9 mouse cellular contexts compared by ENCODE assay signal in genomic region chr3:108781238-108781883, GRCm38 (mm10). TPM values are rescaled to one million over a fixed set of nuclear protein-coding genes. Genes with fewer than 3 reads are reported as not detected.
DNase-seq lines count a peak whose midpoint lies in the region; ATAC-seq and TF ChIP-seq lines count a peak whose summit lies in the region.
"Had no signal": no experiment of that assay in that cellular context is flagged by ENCODE, and none has a peak within 500 bp of the region (broad histone marks: within the 10 kb centered on the region; RNA-seq: fewer than 3 reads in every experiment).

No protein-coding gene starts in this region.

- DNase-seq in kidney, postnatal 0 days (ENCODE audit: low spot score), result peak; percentile 70
- no peak for DNase-seq in kidney, postnatal 10 days
- DNase-seq in adrenal gland, postnatal 10 days, result peak; percentile 58
- DNase-seq in left cerebral cortex, postnatal 36 days (ENCODE audit: low spot score in 2 of 2), result peak; percentile 32 to 53
- DNase-seq in right cerebral cortex, postnatal 36 days (ENCODE audit: low spot score in 2 of 2), result peak; percentile 33 to 49
- no peak for DNase-seq in thymus, adult 18-20 months

- no peaks in the 10 kb centered on the region for H3K27me3 ChIP-seq in kidney, postnatal 0 days (ENCODE audit: insufficient read depth, low read length)
- no peaks in the 10 kb centered on the region; the same call in 1 of the 2 replicates for H3K27me3 ChIP-seq in heart, embryonic 13.5 days (replicated peaks)
- H3K27me3 ChIP-seq in kidney, embryonic 14.5 days (ENCODE audit: control insufficient read depth, insufficient read depth, low read length), result no peaks in the 10 kb centered on the region

- H3K4me1 ChIP-seq in kidney, postnatal 0 days (replicated peaks; ENCODE audit: insufficient read depth, low read length), result no peaks in the 10 kb centered on the region
- peaks cover 8% of the 10 kb centered on the region for H3K4me1 ChIP-seq in heart, embryonic 13.5 days
- H3K4me1 ChIP-seq in kidney, embryonic 14.5 days (ENCODE audit: control insufficient read depth, insufficient read depth, low read length), result no peaks in the 10 kb centered on the region
- H3K4me1 ChIP-seq: liver, embryonic 15.5 days had no signal

- no peak overlapping the region for H3K4me2 ChIP-seq in kidney, postnatal 0 days (ENCODE audit: low read length)
- no peak overlapping the region for H3K4me2 ChIP-seq in heart, embryonic 13.5 days
- H3K4me2 ChIP-seq in kidney, embryonic 14.5 days (replicated peaks; ENCODE audit: low read depth, low read length), result no peak overlapping the region
- H3K4me2 ChIP-seq: liver, embryonic 15.5 days had no signal

- H3K27ac ChIP-seq in kidney, postnatal 0 days, result peak overlapping the region; percentile 15; the same call in 1 of the 2 replicates
- H3K27ac ChIP-seq in heart, embryonic 13.5 days (replicated peaks), result peak overlapping the region; percentile 60
- no peak overlapping the region for H3K27ac ChIP-seq in kidney, embryonic 14.5 days (ENCODE audit: low read depth, low read length)
- H3K27ac ChIP-seq: liver, embryonic 15.5 days had no signal

- intact Hi-C loops in left cerebral cortex, postnatal 36 days (cut with DNase I), result no loop called here

- WGBS in kidney, postnatal 0 days, result 65% methylated on average over 10 of the region's 10 CpGs
- WGBS in heart, embryonic 13.5 days, result 53% methylated on average over 10 of the region's 10 CpGs
- WGBS in kidney, embryonic 14.5 days, result 84% methylated on average over 10 of the region's 10 CpGs

- no peak overlapping the region for H3K4me3 ChIP-seq in kidney, postnatal 0 days (replicated peaks; ENCODE audit: low read depth, low read length)
- H3K4me3 ChIP-seq in heart, embryonic 13.5 days, result no peak overlapping the region
- H3K4me3 ChIP-seq in kidney, embryonic 14.5 days (ENCODE audit: low read length), result no peak overlapping the region
- H3K4me3 ChIP-seq: liver, embryonic 15.5 days had no signal

- no peaks in the 10 kb centered on the region for H3K36me3 ChIP-seq in kidney, postnatal 0 days (ENCODE audit: insufficient read depth, low read length)
- no peaks in the 10 kb centered on the region for H3K36me3 ChIP-seq in heart, embryonic 13.5 days
- H3K36me3 ChIP-seq in kidney, embryonic 14.5 days (ENCODE audit: control insufficient read depth, insufficient read depth, low read length), result no peaks in the 10 kb centered on the region
- H3K36me3 ChIP-seq: liver, embryonic 15.5 days had no signal

- H3K9me3 ChIP-seq in kidney, postnatal 0 days (replicated peaks; ENCODE audit: low read length), result no peaks in the 10 kb centered on the region; the same call in 1 of the 2 replicates
- H3K9me3 ChIP-seq in heart, embryonic 13.5 days, result peaks cover 17% of the 10 kb centered on the region
- no peaks in the 10 kb centered on the region for H3K9me3 ChIP-seq in kidney, embryonic 14.5 days (ENCODE audit: control insufficient read depth, low read length)
- H3K9me3 ChIP-seq: liver, embryonic 15.5 days had no signal

- TF ChIP-seq CTCF in kidney, postnatal 0 days (IDR thresholded peaks at IDR 0.05; ENCODE audit: low read depth), result no peak

- ATAC-seq in kidney, postnatal 0 days (replicated peaks; ENCODE audit: low FRiP score, low read depth), result no peak; the same call in 1 of the 2 replicates
- 0 out of 2 replicates have a peak, but pooled peaks have one; percentile 23 for ATAC-seq in heart, embryonic 13.5 days (ENCODE audit: extremely low read depth, insufficient number of reproducible peaks, low FRiP score, low TSS enrichment)
- ATAC-seq in kidney, embryonic 14.5 days (ENCODE audit: low FRiP score, low TSS enrichment), result no peak

- no peak overlapping the region for H3K9ac ChIP-seq in kidney, postnatal 0 days (ENCODE audit: low read depth, low read length)
- H3K9ac ChIP-seq in heart, embryonic 13.5 days, result no peak overlapping the region
- H3K9ac ChIP-seq in kidney, embryonic 14.5 days (ENCODE audit: low read depth, low read length), result no peak overlapping the region
- H3K9ac ChIP-seq: liver, embryonic 15.5 days had no signal

RNA-seq across cellular contexts. Expression of gene Aknad1, which starts 41.9 kb away (rescaled TPM):
- polyA plus RNA-seq in kidney, postnatal 0 days (2015; fragmentation: Nextera tagmentation; extraction: Ambion mirVana), result not detected in 2 replicates
- under 1 TPM; 0.09 to 0.12 TPM for total RNA-seq in adrenal gland, postnatal 10 days (2021)
- 0.07 TPM in 1 of 2 replicates, not detected in the other for polyA plus RNA-seq in heart, embryonic 13.5 days (2015; fragmentation: Nextera tagmentation; extraction: Ambion mirVana)
- total RNA-seq in left cerebral cortex, postnatal 36 days (2021), result not detected
- polyA plus RNA-seq in kidney, embryonic 14.5 days (2014; fragmentation: Nextera tagmentation; extraction: Ambion mirVana), result 0.14 TPM in 1 of 2 replicates, not detected in the other

RNA-seq across cellular contexts. Expression of gene Stxbp3, which starts 59.0 kb away (rescaled TPM):
- 35.5 and 37.6 TPM in 2 replicates for polyA plus RNA-seq in kidney, postnatal 0 days (2015; fragmentation: Nextera tagmentation; extraction: Ambion mirVana)
- 10 to 100 TPM; 40.2 to 46.6 TPM for total RNA-seq in adrenal gland, postnatal 10 days (2021)
- polyA plus RNA-seq in heart, embryonic 13.5 days (2015; fragmentation: Nextera tagmentation; extraction: Ambion mirVana), result 24.2 and 26.3 TPM in 2 replicates
- total RNA-seq in left cerebral cortex, postnatal 36 days (2021), result 10 to 100 TPM; 22.4 to 23.7 TPM
- polyA plus RNA-seq in kidney, embryonic 14.5 days (2014; fragmentation: Nextera tagmentation; extraction: Ambion mirVana), result 27.5 and 32.1 TPM in 2 replicates

RNA-seq across cellular contexts. Expression of gene Gpsm2, which starts 59.3 kb away (rescaled TPM):
- polyA plus RNA-seq in kidney, postnatal 0 days (2015; fragmentation: Nextera tagmentation; extraction: Ambion mirVana), result 26.7 and 29.0 TPM in 2 replicates
- 10 to 100 TPM; 12.7 to 13.1 TPM for total RNA-seq in adrenal gland, postnatal 10 days (2021)
- 25.4 and 27.1 TPM in 2 replicates for polyA plus RNA-seq in heart, embryonic 13.5 days (2015; fragmentation: Nextera tagmentation; extraction: Ambion mirVana)
- 10 to 100 TPM; 12.7 to 15.3 TPM for total RNA-seq in left cerebral cortex, postnatal 36 days (2021)
- 25.3 and 52.4 TPM in 2 replicates for polyA plus RNA-seq in kidney, embryonic 14.5 days (2014; fragmentation: Nextera tagmentation; extraction: Ambion mirVana)

Comparison
In these comparisons a context has a peak if more than half of its experiments do, and no peak if none do; other contexts are left out.
1. DNase-seq: peak in kidney, postnatal 0 days (single experiment), adrenal gland, postnatal 10 days (single experiment), left cerebral cortex, postnatal 36 days (2 of 2) and right cerebral cortex, postnatal 36 days (2 of 2); none in kidney, postnatal 10 days (single experiment) and thymus, adult 18-20 months (0 of 2).